Comparison of ENCODE assay signal across 8 mouse cellular contexts in the genomic region with DNA sequence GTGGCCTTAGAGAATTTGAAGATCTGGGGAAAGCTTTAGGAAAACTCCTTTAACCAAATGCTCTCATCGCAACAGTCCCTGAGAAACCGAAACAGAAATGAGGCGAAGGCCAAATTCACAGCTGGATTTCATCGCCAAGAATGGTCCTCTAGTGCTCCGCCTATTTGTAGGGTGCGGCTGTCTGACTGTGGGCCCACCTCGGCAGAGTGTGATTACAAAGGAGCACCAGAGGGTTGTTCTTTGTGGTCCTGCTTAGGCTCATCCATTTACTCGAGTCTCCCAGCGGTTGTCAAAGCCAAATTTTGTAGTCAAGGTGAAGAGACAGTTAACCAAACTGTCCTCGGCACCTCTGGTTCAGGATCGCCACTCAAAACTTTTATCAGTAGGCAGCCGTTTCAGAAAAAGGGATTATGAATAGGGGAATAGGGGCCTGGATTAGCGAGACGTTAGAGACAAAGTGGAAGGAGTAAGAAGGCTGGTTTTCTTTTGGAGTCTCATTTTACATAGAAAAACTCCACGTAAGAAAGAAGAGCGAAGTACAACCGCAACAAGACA. TPM values are rescaled to one million over a fixed set of nuclear protein-coding genes. Genes with fewer than 3 reads are reported as not detected.
A peak's percentile ranks its signal among the peaks of the same experiment; 100 is the strongest.
DNase-seq lines count a peak whose midpoint lies in the region; ATAC-seq and TF ChIP-seq lines count a peak whose summit lies in the region.

No protein-coding gene starts in this region.

- peak; percentile 13 for DNase-seq in adrenal gland, adult 2 months
- no peak for DNase-seq in adrenal gland, adult 8-10 months
- peak; percentile 17 for DNase-seq in limb, embryonic 14.5 days (ENCODE audit: low spot score)
- no peak for DNase-seq in midbrain, postnatal 0 days (ENCODE audit: low spot score)
- DNase-seq in right cerebral cortex, postnatal 4 days, result no peak

- H3K9ac ChIP-seq in forebrain, embryonic 12.5 days, result no peak overlapping the region
- no peak overlapping the region for H3K9ac ChIP-seq in hindbrain, embryonic 12.5 days
- no peak overlapping the region for H3K9ac ChIP-seq in limb, embryonic 14.5 days (ENCODE audit: low read depth, low read length, severe bottlenecking)
- H3K9ac ChIP-seq in midbrain, postnatal 0 days (replicated peaks; ENCODE audit: low read length, poor library complexity, severe bottlenecking), result no peak overlapping the region

- no peak for TF ChIP-seq CTCF in midbrain, postnatal 0 days (IDR thresholded peaks at IDR 0.05)

- H3K4me3 ChIP-seq in forebrain, embryonic 12.5 days (replicated peaks), result no peak overlapping the region
- H3K4me3 ChIP-seq in hindbrain, embryonic 12.5 days, result no peak overlapping the region
- H3K4me3 ChIP-seq in limb, embryonic 14.5 days (replicated peaks; ENCODE audit: low read length), result peak overlapping the region; percentile 90; the same call in 1 of the 2 replicates
- H3K4me3 ChIP-seq in midbrain, postnatal 0 days (ENCODE audit: low read depth, low read length), result 0 out of 2 replicates have a peak overlapping the region, but pooled peaks have one; percentile 78

- H3K27me3 ChIP-seq in forebrain, embryonic 12.5 days, result peaks cover 55% of the 10 kb centered on the region
- peaks cover 60% of the 10 kb centered on the region for H3K27me3 ChIP-seq in hindbrain, embryonic 12.5 days
- H3K27me3 ChIP-seq in limb, embryonic 14.5 days (ENCODE audit: control insufficient read depth, insufficient read depth, low read length), result peaks cover 10% of the 10 kb centered on the region
- peaks cover 15% of the 10 kb centered on the region for H3K27me3 ChIP-seq in midbrain, postnatal 0 days (ENCODE audit: insufficient read depth, low read length)

- H3K27ac ChIP-seq in forebrain, embryonic 12.5 days, result no peak overlapping the region
- no peak overlapping the region for H3K27ac ChIP-seq in hindbrain, embryonic 12.5 days
- H3K27ac ChIP-seq in limb, embryonic 14.5 days (replicated peaks; ENCODE audit: low read depth, low read length), result no peak overlapping the region
- no peak overlapping the region for H3K27ac ChIP-seq in midbrain, postnatal 0 days (ENCODE audit: low read depth, low read length)

- WGBS in forebrain, embryonic 12.5 days, result 8% methylated on average over 17 of the region's 17 CpGs
- WGBS in hindbrain, embryonic 12.5 days, result 13% methylated on average over 17 of the region's 17 CpGs
- 10% methylated on average over 17 of the region's 17 CpGs for WGBS in limb, embryonic 14.5 days
- 13% methylated on average over 17 of the region's 17 CpGs for WGBS in midbrain, postnatal 0 days

- no peaks in the 10 kb centered on the region for H3K36me3 ChIP-seq in forebrain, embryonic 12.5 days (replicated peaks)
- H3K36me3 ChIP-seq in hindbrain, embryonic 12.5 days, result no peaks in the 10 kb centered on the region
- no peaks in the 10 kb centered on the region for H3K36me3 ChIP-seq in limb, embryonic 14.5 days (ENCODE audit: control insufficient read depth, insufficient read depth, low read length)
- no peaks in the 10 kb centered on the region for H3K36me3 ChIP-seq in midbrain, postnatal 0 days (ENCODE audit: insufficient read depth, low read length)

- TF ChIP-seq POLR2A in limb, embryonic 14.5 days (IDR thresholded peaks at IDR 0.05; ENCODE audit: borderline replicate concordance, extremely low read depth, insufficient read depth, insufficient read length), result no peak

- H3K4me2 ChIP-seq in forebrain, embryonic 12.5 days, result peak overlapping the region; percentile 98
- H3K4me2 ChIP-seq in hindbrain, embryonic 12.5 days (replicated peaks), result peak overlapping the region; percentile 94
- peak overlapping the region; percentile 96; the same call in 1 of the 2 replicates for H3K4me2 ChIP-seq in limb, embryonic 14.5 days (replicated peaks; ENCODE audit: low read depth, low read length, severe bottlenecking)
- no peak overlapping the region for H3K4me2 ChIP-seq in midbrain, postnatal 0 days (ENCODE audit: low read depth, low read length, poor library complexity, severe bottlenecking)

- H3K9me3 ChIP-seq in forebrain, embryonic 12.5 days, result no peaks in the 10 kb centered on the region
- no peaks in the 10 kb centered on the region for H3K9me3 ChIP-seq in hindbrain, embryonic 12.5 days (replicated peaks)
- no peaks in the 10 kb centered on the region for H3K9me3 ChIP-seq in limb, embryonic 14.5 days (ENCODE audit: control insufficient read depth, low read length)
- no peaks in the 10 kb centered on the region for H3K9me3 ChIP-seq in midbrain, postnatal 0 days (ENCODE audit: low read length)

- no peak for ATAC-seq in forebrain, embryonic 12.5 days (ENCODE audit: low FRiP score)
- no peak for ATAC-seq in hindbrain, embryonic 12.5 days (ENCODE audit: low FRiP score)
- ATAC-seq in limb, embryonic 14.5 days (ENCODE audit: low FRiP score, low read depth), result no peak
- no peak for ATAC-seq in midbrain, postnatal 0 days (ENCODE audit: low FRiP score)
- no peak for ATAC-seq in activated CD4-positive, CD25-positive, alpha-beta regulatory T cell, adult 4 months

- H3K4me1 ChIP-seq in forebrain, embryonic 12.5 days, result peaks cover 29% of the 10 kb centered on the region
- peaks cover 19% of the 10 kb centered on the region for H3K4me1 ChIP-seq in hindbrain, embryonic 12.5 days
- H3K4me1 ChIP-seq in limb, embryonic 14.5 days (ENCODE audit: control insufficient read depth, insufficient read depth, low read length), result peaks cover 8% of the 10 kb centered on the region; the same call in 1 of the 2 replicates
- 0 out of 2 replicates have a peak, but pooled peaks cover 3% of the 10 kb centered on the region for H3K4me1 ChIP-seq in midbrain, postnatal 0 days (ENCODE audit: insufficient read depth, low read length)

RNA-seq across cellular contexts. Expression of gene Foxo1, which starts 1.5 kb away (rescaled TPM):
- total RNA-seq in adrenal gland, adult 2 months (2021), result 10 to 100 TPM; 21.8 to 27.9 TPM
- polyA plus RNA-seq in adrenal gland, adult 2 months (2012; rRNA removed), result 22.5 and 23.1 TPM in 2 replicates
- 10 to 100 TPM; 21.2 to 23.6 (median 22.5) TPM for total RNA-seq in adrenal gland, adult 8-10 months (2022)
- polyA plus RNA-seq in forebrain, embryonic 12.5 days (2016; fragmentation: Nextera tagmentation; extraction: Ambion mirVana), result 2.9 and 3.4 TPM in 2 replicates
- polyA plus RNA-seq in hindbrain, embryonic 12.5 days (2016; fragmentation: Nextera tagmentation; extraction: Ambion mirVana), result 5.7 and 6.2 TPM in 2 replicates
- polyA plus RNA-seq in limb, embryonic 14.5 days (2012; rRNA removed), result 7.6 and 9.3 TPM in 2 replicates
- 7.0 and 8.5 TPM in 2 replicates for polyA plus RNA-seq in limb, embryonic 14.5 days (2014; fragmentation: Nextera tagmentation; extraction: Ambion mirVana)
- total RNA-seq in midbrain, postnatal 0 days (2014; rRNA removed), result 5.8 and 8.3 TPM in 2 replicates
- polyA plus RNA-seq in midbrain, postnatal 0 days (2015; fragmentation: Nextera tagmentation; extraction: Ambion mirVana), result 3.4 and 3.6 TPM in 2 replicates
- polyA plus RNA-seq in activated CD4-positive, CD25-positive, alpha-beta regulatory T cell, adult 4 months (2017; shearing (Covaris generic)), result 10 to 100 TPM; 30.3 to 30.6 TPM

Comparison
In these comparisons a context has a peak if more than half of its experiments do, and no peak if none do; other contexts are left out.
1. DNase-seq: peak in adrenal gland, adult 2 months (single experiment) and limb, embryonic 14.5 days (single experiment); none in adrenal gland, adult 8-10 months (single experiment), midbrain, postnatal 0 days (single experiment) and right cerebral cortex, postnatal 4 days (single experiment).
2. H3K4me3 ChIP-seq: peak in limb, embryonic 14.5 days (single experiment) and midbrain, postnatal 0 days (single experiment); none in forebrain, embryonic 12.5 days (single experiment) and hindbrain, embryonic 12.5 days (single experiment).